Mouse (Mus musculus) heart, adult 8-10 months (tissue): ENCODE measurements around the gene Ehmt2. TPM values are rescaled to one million over a fixed set of nuclear protein-coding genes. Genes with fewer than 3 reads are reported as not detected.
"Not testable (repeated sequence)": the region's sequence is repeated elsewhere in the genome, so short reads cannot be mapped to it uniquely, and the experiment has no call there.

Experiments used
- DNase-seq: peaks from one replicate; pipeline ENCODE4 v3.0.0; 2022; ENCODE audit warnings: low spot score
- total RNA-seq, 4 experiments: library from RNA; stranded (reverse); gene quantifications; 2 replicates each; pipeline ENCODE4 v1.2.4; 2022

Ehmt2 gene
- total RNA-seq, 4 experiments from 2014 or later: 41.5 to 45.8 (median 42.4) TPM

DNA sequence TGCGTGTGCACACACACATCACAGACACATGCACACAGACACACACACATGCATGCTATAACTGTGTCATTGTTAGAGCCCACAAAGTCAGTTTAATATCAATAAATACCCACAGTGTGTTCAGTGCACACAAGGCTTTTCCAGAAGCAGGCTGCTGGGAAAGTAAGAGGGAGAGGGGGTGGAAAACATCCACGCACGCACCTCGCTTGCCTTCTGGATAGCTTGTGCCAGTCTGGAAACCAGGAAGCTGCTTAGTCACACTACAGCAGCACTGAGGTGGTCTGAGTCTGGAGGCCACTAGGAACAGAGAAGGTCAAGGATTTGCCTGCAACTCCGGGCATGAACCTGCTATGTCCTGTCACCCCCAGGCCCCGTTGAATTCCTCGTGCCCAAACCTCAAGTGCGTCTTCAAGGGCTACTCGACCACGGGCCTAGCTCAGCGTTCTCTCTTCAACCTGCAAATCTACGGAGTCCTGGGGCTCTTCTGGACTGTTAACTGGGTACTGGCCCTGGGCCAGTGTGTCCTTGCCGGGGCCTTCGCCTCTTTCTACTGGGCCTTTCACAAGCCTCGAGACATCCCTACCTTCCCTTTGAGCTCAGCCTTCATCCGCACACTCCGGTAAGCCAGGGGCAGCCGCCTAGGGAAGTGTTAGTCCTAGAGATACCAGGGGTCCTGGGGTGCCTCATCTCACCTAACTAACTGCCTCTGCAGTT, 29.2 kb downstream of the Ehmt2 start:
- no peak for DNase-seq

GRCm38 (mm10) chr17:34928841-34929240, 30.6 kb downstream of the Ehmt2 start:
- no peak for DNase-seq

DNA sequence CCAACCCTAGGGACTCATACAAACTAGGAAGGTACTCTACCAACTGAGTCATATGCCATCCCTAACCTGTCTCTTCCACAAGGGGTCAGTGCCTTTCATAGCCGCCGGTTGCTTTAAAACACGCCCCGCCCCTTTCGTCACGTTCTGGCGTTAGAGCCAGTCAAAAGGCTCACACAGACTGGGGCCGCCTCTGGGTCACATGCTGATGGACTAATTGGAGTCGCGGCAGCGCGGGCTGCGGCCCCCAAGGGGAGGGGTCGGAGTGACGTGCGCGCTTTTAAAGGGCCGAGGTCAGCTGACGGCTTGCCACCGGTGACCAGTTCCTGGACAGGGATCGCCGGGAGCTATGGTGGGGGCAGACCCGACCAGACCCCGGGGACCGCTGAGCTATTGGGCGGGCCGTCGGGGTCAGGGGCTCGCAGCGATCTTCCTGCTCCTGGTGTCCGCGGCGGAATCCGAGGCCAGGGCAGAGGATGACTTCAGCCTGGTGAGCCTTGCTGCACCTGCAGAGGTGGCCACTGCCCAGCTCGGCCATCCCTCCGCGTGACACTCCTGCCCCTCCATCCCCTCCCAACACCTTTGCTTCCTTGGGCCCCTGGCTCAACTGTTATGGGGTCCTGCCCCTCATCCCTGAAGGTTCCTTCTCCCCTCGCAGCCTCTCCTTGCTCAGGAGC, 32.9 kb downstream of the Ehmt2 start, which contains the start of gene Neu1:
Neu1 (plus strand) TSS at position 193 of the 674 bp plus-strand sequence.
- peak; percentile 99 for DNase-seq

- no peak for DNase-seq
Measured at GRCm38 (mm10) chr17:34931735-34932098, 33.4 kb downstream of the Ehmt2 start.

DNA sequence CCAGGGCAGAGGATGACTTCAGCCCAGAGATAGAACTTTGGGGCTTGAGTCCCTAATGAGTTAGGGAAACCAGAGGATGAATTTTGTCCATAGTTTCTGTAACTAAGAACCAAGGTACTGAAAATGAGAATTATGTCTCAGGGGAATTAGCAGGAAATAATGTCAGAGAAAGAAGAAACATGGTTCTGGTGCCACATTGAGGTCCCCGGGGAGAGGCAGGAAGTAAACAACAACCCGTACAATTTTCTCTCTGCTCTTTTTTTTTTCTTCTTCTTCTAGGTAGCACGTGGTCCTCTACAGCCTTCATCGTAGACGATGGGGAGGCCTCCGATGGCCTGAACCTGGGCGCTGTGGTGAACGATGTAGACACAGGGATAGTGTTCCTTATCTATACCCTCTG, 34.0 kb downstream of the Ehmt2 start:
- no peak for DNase-seq

DNA sequence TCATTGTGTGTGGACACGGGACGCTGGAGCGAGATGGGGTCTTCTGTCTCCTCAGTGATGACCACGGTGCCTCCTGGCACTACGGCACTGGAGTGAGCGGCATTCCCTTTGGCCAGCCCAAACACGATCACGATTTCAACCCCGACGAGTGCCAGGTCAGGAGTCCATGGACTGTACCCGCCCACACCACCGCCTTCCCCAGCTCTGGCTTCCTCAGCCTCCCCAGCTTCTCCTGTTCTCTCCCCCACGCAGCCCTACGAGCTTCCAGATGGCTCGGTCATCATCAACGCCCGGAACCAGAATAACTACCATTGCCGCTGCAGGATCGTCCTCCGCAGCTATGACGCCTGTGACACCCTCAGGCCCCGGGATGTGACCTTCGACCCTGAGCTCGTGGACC, 35.8 kb downstream of the Ehmt2 start:
- no peak for DNase-seq

DNA sequence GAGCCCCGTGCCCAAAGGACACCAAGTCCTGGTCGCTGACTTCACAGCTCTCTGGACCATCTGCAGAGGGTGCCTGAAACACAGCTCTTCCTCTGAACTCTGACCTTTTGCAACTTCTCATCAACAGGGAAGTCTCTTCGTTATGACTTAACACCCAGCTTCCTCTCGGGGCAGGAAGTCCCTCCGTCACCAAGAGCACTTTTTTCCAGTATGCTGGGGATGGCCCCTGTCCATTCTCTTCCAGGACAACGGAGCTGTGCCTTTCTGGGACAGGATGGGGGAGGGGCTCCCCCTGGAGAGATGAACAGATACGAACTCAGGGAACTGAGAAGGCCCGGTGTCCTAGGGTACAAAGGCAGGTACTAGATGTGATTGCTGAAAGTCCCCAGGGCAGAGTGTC, 36.6 kb downstream of the Ehmt2 start:
- peak; percentile 31 for DNase-seq

DNA sequence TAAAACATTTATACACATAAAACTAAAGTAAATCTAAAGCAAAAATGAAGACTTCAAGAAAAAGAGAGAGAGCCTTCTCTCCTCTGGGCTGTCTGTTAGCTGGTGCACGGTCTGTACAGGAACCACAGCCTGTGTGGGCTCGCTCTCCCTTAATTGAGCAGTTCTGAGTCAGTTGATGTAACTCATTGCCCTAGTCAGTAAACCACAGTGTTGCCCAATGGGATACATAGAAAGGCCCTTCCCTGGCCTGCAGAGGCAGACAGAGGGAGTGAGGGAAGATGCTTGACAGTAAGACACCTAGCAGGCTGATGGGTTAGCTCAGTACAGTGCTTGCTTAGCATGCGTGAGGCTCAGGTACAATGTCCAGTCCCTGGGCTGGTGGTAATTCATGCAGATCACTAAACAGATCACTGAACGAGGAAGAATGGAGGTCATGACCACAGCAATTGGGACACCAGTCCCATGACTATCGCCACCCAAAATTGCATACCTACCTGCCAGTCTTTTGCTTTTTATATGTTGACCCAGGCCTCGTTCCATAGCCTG, 39.8 kb downstream of the Ehmt2 start:
- DNase-seq: no peak

- DNase-seq: peak; percentile 45
Measured at GRCm38 (mm10) chr17:34941344-34942041, 43.2 kb downstream of the Ehmt2 start.

GRCm38 (mm10) chr17:34943128-34943815, 45.0 kb downstream of the Ehmt2 start:
- DNase-seq: no peak

GRCm38 (mm10) chr17:34944362-34944761, 46.1 kb downstream of the Ehmt2 start:
- DNase-seq: no peak

GRCm38 (mm10) chr17:34946486-34947140, 48.3 kb downstream of the Ehmt2 start:
- DNase-seq: no peak

DNA sequence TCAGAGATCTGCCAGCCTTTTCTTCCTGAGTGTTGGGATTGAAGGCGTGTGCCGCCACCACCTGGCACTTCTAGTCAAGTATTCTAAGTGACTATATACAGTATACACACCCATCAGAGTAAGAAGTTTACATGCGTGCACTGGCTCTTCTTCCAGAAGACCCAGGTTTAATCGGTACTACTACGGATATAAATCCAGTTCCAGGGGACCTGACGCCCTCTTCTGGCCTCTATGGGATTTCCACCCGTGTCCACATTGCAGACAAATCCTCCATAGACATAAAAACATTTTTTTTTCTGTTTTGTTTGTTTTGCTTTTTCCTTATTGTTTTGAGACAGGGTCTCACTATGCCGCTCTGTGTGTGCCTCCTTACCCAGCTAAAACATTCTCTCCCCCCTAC, 49.3 kb downstream of the Ehmt2 start:
- DNase-seq: no peak

GRCm38 (mm10) chr17:34948721-34949552, 50.7 kb downstream of the Ehmt2 start:
- DNase-seq: not testable (repeated sequence)

- no peak for DNase-seq
Measured at GRCm38 (mm10) chr17:34949553-34949969, 51.3 kb downstream of the Ehmt2 start.

GRCm38 (mm10) chr17:34950514-34951455, 52.5 kb downstream of the Ehmt2 start:
- no peak for DNase-seq

DNA sequence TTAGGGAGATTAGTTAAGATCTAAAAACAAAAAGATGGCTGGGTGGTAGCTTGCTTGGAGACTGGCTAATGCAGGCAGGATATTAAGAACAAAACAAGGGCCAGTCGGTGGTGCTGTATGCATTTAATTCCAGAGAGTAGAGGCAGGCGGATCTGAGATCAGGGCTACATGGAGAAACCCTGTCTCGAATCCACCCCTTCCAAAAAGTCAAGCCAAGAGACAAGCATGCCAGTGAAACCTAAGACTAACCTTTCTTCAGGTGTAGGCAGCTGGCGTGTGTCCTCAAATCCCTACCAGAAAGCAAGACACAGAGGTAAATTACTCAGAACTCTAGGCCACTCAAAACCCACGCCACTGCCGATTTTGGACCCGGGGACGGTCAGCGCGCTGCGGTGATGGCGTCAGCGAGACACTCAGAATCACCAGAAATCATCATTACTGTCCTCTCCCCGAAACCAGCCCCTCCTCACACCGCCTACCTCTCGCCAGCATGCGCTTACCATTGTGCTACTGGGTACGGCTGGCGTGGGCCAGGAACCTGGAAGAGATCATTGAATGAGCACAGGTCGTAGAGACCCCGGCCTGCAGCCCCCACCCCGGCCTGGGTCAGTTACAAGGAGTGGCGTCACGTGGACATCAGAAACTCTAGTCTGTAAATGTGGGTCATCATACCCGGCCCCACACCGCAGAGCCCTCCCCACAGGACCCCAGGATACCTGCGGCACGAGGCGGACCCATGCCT, 53.5 kb downstream of the Ehmt2 start:
- DNase-seq: no peak

DNA sequence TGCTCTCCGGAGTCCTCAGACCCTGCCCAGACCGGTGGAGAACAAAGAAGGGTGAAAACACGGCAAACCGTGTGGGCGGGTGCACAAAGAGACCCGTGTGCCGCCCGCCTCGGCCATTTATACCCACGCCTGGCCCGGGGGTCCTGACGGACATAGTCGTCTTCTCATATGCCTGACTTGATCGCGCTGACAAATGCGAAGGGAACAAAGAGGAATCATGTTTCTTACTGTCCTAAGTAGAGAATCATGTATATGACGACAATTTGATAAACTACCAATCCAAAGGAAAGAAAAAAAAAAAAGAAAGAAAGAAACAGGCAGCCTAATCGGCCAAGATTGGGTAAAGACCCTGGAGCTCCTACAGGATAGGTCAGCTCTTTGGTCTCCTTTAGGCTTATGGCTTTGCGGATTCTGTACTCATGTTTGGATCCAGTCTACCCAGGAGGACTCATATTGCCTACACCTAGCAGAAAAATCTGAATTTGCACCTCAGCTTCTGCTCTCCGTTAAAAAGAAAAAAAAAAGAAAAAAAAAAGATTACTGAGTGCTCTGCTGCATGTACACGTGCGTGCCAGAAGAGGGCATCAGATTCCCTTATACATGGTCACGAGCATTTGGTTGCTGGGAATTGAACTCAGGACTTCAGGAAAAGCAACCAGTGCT, 54.2 kb downstream of the Ehmt2 start:
- DNase-seq: peak; percentile 88
